Mouse (Mus musculus): Measurements from ENCODE around the gene Cst12. TPM values are rescaled to one million over a fixed set of nuclear protein-coding genes. Genes with fewer than 3 reads are reported as not detected.
"Not testable (repeated sequence)": the region's sequence is repeated elsewhere in the genome, so short reads cannot be mapped to it uniquely, and the experiment has no call there.

Gene Cst12
- not detected in 2 replicates for polyA plus RNA-seq (2015; fragmentation: Nextera tagmentation; extraction: Ambion mirVana)

DNA sequence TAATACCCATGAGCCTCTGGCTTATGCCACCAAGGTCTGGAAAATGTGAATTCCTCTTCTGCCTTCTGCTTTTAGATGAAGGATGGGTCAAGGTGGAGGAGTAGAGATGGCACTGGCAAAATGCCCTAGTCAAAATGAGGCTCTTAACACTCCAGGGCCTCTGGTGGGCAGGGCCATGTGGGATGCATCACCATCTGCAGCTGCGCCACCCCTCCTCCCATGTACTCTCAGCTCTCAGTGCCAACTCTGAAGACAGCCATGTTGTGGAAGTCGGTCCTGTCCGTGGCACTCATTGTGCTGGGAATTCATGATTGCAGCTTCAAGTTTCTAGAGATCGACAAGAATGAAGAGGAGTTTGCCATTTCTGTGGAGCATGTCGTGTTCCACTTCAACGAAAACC is at the start of gene Cst12:
Gene Cst12 (plus strand): TSS at position 220 of the 400 bp plus-strand sequence.
- H3K9ac ChIP-seq = no peak within 1 kb of the TSS
- no peak for ATAC-seq (ENCODE audit: insufficient number of reproducible peaks, low FRiP score, low TSS enrichment, low read depth)

DNA sequence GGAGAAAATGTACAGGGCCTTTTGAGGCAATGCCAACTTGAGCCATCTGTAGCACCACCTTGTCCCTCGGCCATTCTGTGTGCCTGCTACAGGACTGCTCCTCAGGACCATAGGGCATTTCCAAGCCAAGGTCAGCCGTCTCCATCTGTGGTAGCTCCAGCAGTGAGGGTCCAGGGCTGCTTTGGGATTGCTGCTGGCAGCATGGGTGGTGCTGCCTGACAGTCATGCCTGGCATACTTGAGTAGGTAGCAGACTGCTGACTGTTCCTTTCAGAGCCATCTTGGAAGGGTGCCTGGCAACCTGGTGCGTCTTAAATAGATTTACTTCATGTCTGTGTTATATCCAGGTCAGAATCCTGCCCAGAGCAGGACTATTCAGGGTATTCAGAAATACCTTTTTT is 46.2 kb upstream of the Cst12 start:
- Histone ChIP-seq H3K27me3 (no peaks in the 10 kb centered on the region), H3K36me3 (no peaks in the 10 kb centered on the region), H3K9me3 (no peaks in the 10 kb centered on the region), H3K27ac (no peak overlapping the region), H3K4me1 (no peaks in the 10 kb centered on the region), H3K4me3 (no peak overlapping the region), H3K9ac (no peak overlapping the region), H3K4me2 (no peak overlapping the region)
- WGBS = 62% methylated on average over 3 of the region's 3 CpGs
- no peak for ATAC-seq (ENCODE audit: insufficient number of reproducible peaks, low FRiP score, low TSS enrichment, low read depth)

More for the DNA sequence above, at the start of gene Cst12:
- Histone ChIP-seq H3K4me3 (no peak within 1 kb of the TSS), H3K27ac (no peak within 1 kb of the TSS), H3K9me3 (no peaks in the 10 kb centered on the region), H3K4me2 (no peak within 1 kb of the TSS), H3K27me3 (no peaks in the 10 kb centered on the region), H3K4me1 (no peaks in the 10 kb centered on the region), H3K36me3 (no peaks in the 10 kb centered on the region)
- 93% methylated on average over 6 of the region's 6 CpGs for WGBS

DNA sequence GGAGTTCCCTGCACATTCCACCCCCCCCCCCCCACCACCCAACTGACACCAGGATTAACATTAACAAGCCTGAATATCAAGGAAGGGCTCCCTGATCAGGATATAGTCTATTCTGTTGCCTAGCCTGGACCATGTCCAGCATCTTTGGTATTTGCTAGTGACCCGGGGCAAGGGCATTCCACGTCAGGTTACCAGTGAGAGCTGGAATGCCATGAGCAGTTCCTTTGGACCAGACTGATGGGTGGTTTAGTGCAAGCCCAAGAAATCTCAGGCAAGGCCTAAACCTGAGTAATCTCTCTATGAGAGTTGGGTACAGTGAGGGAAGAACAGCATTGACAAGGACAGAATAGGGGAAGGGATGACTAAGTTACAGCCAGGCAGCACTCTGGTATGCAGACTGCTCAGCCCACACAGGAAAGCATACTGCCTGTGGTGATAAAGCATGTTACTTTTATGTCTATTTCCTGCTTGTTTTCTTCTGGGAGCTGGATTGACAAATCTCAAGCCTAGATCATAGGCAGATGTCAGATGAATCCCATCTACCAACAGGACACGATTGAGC is 45.2 kb upstream of the Cst12 start:
- no peaks in the 10 kb centered on the region for H3K9me3 ChIP-seq
- no peaks in the 10 kb centered on the region for H3K36me3 ChIP-seq
- H3K27ac ChIP-seq = no peak overlapping the region
- H3K4me3 ChIP-seq = no peak overlapping the region
- no peak for ATAC-seq (ENCODE audit: insufficient number of reproducible peaks, low FRiP score, low TSS enrichment, low read depth)
- no peak overlapping the region for H3K9ac ChIP-seq
- 74% methylated on average over 3 of the region's 3 CpGs for WGBS
- H3K27me3 ChIP-seq = no peaks in the 10 kb centered on the region
- H3K4me2 ChIP-seq = no peak overlapping the region
- H3K4me1 ChIP-seq = no peaks in the 10 kb centered on the region

DNA sequence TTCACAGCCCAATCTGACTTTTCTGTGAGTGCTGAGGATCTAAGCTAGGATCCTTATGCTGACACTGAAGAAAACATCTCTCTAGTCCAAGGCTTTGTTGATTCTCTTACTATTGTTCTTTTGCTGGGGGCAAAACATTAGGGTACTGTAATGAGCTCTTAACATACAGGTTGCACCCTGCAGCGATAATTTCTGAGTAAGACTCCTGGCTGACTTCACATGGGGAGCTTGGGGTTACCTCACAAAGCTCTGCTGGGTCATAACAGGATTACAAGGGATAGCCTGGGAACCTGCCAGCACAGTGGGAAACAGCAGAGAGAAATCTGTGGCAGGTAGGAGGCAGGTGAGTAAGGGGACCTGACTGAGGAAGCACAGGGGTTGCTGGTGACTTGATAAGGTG is 39.1 kb upstream of the Cst12 start, which contains the start of gene Cstl1:
Gene Cstl1 (plus strand): TSS at position 301 of the 400 bp plus-strand sequence.
- 64% methylated on average over 1 of the region's 1 CpGs for WGBS
- no peaks in the 10 kb centered on the region for H3K27me3 ChIP-seq
- ATAC-seq (ENCODE audit: insufficient number of reproducible peaks, low FRiP score, low TSS enrichment, low read depth) = no peak
- H3K4me3 ChIP-seq = no peak within 1 kb of the TSS
- H3K4me2 ChIP-seq = no peak within 1 kb of the TSS
- H3K36me3 ChIP-seq = no peaks in the 10 kb centered on the region
- H3K27ac ChIP-seq = no peak within 1 kb of the TSS
- no peak within 1 kb of the TSS for H3K9ac ChIP-seq
- no peaks in the 10 kb centered on the region for H3K9me3 ChIP-seq
- H3K4me1 ChIP-seq = no peaks in the 10 kb centered on the region

DNA sequence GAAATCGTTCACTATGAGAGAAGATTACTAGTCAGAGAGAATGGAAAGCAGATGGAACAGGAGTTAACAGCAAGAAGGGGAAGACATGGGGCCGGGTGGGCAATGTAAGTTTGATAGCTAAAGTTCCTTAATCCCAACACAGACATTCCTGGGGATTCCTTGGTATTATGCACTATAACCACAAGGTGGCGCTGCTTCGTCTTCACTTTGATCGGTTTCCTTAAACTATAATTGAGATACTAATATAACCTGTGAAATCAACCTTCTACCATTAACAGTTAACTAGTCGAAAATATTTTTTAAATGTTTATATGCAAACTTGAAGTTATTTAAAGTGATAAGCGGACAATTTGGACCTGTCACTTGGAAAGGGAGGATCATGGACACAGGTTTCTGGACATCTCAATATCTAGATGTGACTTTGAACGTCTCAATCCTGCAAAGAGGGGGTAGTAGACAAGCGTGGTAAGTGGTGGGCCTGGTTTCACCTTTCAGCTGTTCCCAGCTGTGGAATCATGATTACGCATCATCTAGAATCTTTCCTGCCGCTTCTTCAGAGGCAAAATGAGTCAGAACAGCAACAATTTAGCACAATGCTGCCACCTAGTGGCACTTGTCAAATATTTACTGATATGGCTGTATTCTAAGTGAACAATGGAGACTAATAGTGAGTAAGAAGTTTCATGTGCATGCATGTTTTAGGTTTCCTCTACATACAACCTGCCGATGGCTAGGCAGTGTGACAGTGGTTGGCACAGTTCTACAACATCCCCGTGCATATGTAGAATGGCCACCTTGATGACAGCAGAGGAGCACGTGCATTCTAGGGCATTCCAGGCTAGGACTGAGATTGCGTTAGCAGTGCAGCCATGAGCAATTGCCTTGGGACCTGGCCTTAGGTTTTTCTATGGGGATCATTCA is 37.0 kb upstream of the Cst12 start:
- Histone ChIP-seq H3K9me3 (no peaks in the 10 kb centered on the region), H3K4me2 (peak overlapping the region; percentile 48), H3K4me3 (peak overlapping the region; percentile 26), H3K9ac (no peak overlapping the region), H3K36me3 (no peaks in the 10 kb centered on the region), H3K27ac (no peak overlapping the region), H3K27me3 (no peaks in the 10 kb centered on the region), H3K4me1 (no peaks in the 10 kb centered on the region)
- 17% methylated on average over 15 of the region's 15 CpGs for WGBS
- ATAC-seq (ENCODE audit: insufficient number of reproducible peaks, low FRiP score, low TSS enrichment, low read depth) = no peak

DNA sequence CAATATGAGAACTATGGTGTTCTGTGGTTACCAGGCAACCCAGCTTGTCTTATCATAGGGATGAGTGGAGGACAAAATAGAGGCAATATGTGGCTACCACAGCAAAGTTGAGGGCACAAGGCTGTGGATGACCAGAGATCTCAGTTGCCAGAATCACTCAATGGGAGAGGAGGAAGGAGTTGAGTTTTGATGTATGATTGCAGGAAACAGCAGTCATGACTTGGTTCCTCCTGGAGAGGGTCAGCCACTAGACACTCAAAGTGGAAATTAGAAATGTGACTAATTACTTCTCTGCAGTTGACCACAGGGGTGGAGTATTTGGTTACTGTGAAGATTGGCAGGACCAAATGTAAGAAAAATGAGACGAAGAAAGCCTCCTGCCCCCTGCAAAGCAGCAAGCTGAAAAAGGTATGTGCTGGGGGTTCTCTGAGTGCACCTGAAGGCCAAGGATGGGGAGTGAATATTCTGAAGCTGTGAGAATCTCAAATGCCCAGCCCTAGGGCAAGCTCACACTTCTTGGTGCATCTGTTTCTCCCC is 34.8 kb upstream of the Cst12 start:
- no peaks in the 10 kb centered on the region for H3K9me3 ChIP-seq
- no peak overlapping the region for H3K9ac ChIP-seq
- no peaks in the 10 kb centered on the region for H3K4me1 ChIP-seq
- H3K4me2 ChIP-seq = no peak overlapping the region
- WGBS = 47% methylated on average over 1 of the region's 1 CpGs
- ATAC-seq (ENCODE audit: insufficient number of reproducible peaks, low FRiP score, low TSS enrichment, low read depth) = no peak
- H3K27ac ChIP-seq = no peak overlapping the region
- H3K36me3 ChIP-seq = no peaks in the 10 kb centered on the region
- H3K4me3 ChIP-seq = no peak overlapping the region
- no peaks in the 10 kb centered on the region for H3K27me3 ChIP-seq

DNA sequence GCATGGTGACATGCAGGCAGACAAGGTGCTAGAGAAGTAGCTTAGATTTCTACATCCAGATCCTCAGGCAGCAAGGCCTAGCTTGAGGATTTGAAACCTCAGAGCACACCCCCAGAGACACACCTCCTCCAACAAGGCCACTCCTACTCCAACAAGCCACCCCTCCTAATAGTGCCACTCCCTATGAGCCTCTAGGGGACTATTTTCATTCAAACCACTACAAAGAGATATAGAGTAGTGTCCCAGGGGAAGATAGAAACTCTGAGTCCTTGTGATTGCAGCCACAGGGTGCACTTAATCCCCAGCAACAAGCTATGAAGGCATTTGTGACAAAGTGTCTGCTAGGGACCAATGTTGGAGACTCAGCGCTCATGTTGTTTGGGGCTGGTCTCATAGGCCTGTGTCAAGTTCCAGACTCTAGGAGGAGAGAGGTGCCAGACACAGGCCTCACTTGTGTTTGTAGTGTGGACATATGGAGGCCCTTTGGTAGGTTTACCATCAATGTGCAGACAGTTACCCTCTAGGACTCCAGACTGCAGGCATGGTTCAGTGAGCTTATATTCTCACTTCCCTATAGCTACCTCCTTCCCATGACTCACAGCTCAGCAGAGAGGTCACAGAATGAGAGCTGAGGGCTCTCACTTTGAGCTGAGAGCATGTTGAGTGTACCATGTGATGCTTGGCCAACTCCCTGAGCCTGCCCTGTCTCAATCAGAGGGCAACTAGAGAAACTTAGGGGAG is 25.3 kb upstream of the Cst12 start:
- Histone ChIP-seq H3K9me3 (no peaks in the 10 kb centered on the region), H3K4me2 (no peak overlapping the region), H3K27me3 (no peaks in the 10 kb centered on the region), H3K27ac (no peak overlapping the region), H3K4me1 (no peaks in the 10 kb centered on the region), H3K36me3 (no peaks in the 10 kb centered on the region), H3K4me3 (no peak overlapping the region), H3K9ac (no peak overlapping the region)
- WGBS = 92% methylated on average over 1 of the region's 1 CpGs
- no peak for ATAC-seq (ENCODE audit: insufficient number of reproducible peaks, low FRiP score, low TSS enrichment, low read depth)

DNA sequence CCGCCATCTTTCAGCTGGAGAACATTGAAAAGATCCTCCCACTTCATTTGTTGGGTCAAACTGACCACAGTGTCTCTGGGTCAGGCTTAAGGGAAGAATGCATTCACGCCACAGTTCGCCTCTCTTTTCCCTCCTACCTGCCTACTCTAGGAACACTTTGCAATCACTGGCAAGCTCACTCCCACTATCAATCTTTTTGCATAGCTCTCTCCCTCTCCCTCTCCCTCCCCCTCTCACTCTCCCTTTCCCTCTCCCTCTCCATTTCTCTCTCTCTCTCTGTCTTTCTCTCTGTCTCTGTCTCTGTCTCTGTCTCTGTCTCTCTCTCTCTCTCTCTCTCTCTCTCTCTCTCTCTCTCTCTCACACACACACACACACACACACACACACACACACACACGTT is 17.8 kb upstream of the Cst12 start, which contains the start of gene Cst11:
Gene Cst11 (minus strand): TSS at position 101 of the 400 bp plus-strand sequence.
- not testable (repeated sequence) for H3K27me3 ChIP-seq; H3K36me3 ChIP-seq; H3K9ac ChIP-seq; H3K4me1 ChIP-seq; ATAC-seq (ENCODE audit: insufficient number of reproducible peaks, low FRiP score, low TSS enrichment, low read depth); H3K4me3 ChIP-seq; H3K27ac ChIP-seq; H3K9me3 ChIP-seq; H3K4me2 ChIP-seq
- 84% methylated on average over 4 of the region's 4 CpGs for WGBS

DNA sequence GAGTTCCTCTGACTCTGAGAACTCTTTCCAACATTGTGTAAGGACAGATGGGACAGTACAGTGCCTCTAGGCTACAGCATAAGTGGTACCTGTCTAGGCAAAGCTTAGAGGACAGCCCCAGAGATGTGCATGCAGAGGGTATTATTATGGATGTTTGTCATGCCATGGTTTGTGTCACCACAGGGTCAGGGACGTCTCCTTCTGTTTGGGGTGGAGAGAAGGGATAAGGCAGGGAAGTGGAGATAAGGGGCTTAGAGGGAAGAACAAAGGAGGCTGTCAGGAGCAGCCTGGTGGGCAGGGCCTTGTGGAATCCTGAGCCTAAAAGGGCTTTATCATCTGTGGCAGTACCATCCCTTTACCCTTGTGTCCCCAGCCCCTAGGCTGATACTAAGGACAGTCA is 7.5 kb upstream of the Cst12 start, which contains the start of gene 8030411F24Rik:
Gene 8030411F24Rik (plus strand): TSS at position 301 of the 400 bp plus-strand sequence.
- 26% methylated on average over 1 of the region's 1 CpGs for WGBS
- H3K4me3 ChIP-seq = no peak within 1 kb of the TSS

DNA sequence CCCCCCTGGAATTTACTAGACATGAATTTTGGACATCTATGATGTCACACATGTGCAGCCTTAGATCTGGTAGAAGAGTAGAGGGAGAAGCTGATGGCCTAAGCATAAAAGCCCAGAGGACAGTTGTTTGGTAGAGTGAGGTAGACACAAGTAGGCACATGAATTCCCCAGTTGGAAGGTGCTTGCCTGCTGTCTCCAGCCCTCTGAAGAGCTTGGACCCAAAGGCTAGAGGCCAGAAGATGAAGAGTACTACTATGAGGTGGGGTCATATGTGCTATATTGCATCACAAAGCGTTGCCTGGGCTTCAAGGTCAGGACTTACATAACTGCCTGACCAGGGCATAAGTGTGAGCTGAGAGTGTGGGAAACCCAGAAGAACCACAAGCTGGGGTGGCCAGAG is 9.3 kb downstream of the Cst12 start, which contains the start of gene Cst8:
Gene Cst8 (plus strand): TSS at position 301 of the 400 bp plus-strand sequence.
- H3K9ac ChIP-seq = no peak within 1 kb of the TSS
- no peaks in the 10 kb centered on the region for H3K9me3 ChIP-seq
- no peaks in the 10 kb centered on the region for H3K27me3 ChIP-seq
- H3K27ac ChIP-seq = no peak within 1 kb of the TSS
- no peaks in the 10 kb centered on the region for H3K36me3 ChIP-seq
- H3K4me2 ChIP-seq = no peak within 1 kb of the TSS
- H3K4me3 ChIP-seq = no peak within 1 kb of the TSS
- ATAC-seq (ENCODE audit: insufficient number of reproducible peaks, low FRiP score, low TSS enrichment, low read depth) = no peak
- 83% methylated on average over 1 of the region's 1 CpGs for WGBS
- H3K4me1 ChIP-seq = no peaks in the 10 kb centered on the region

More for the DNA sequence above, 7.5 kb upstream of the Cst12 start, which contains the start of gene 8030411F24Rik:
- Histone ChIP-seq H3K4me2 (no peak within 1 kb of the TSS), H3K9me3 (no peaks in the 10 kb centered on the region), H3K27me3 (no peaks in the 10 kb centered on the region), H3K27ac (no peak within 1 kb of the TSS), H3K4me1 (no peaks in the 10 kb centered on the region), H3K9ac (no peak within 1 kb of the TSS), H3K36me3 (no peaks in the 10 kb centered on the region)
- no peak for ATAC-seq (ENCODE audit: insufficient number of reproducible peaks, low FRiP score, low TSS enrichment, low read depth)

DNA sequence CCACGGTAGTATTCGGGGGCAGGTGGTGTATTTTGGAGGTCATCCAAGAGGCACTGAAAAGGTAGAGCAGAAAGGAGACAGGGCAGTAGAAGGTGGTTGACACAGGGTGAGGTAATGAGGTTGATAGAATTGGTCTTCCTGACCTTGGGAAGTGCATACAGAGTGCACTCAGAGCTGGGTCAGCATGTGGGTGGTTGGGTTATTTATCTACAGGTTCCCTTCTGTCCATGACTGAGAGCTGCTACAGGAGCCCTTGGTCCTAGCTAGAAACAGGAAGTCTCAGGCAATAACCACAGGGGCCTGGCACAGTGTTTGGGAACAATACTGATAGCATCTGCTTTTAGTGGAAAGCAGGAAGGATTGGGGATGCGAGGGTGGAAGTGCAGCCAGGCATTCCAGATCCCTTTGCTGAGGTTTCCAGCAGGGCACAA is 12.3 kb downstream of the Cst12 start:
- Histone ChIP-seq H3K27me3 (no peaks in the 10 kb centered on the region), H3K9ac (no peak overlapping the region), H3K36me3 (no peaks in the 10 kb centered on the region), H3K27ac (no peak overlapping the region), H3K9me3 (no peaks in the 10 kb centered on the region), H3K4me1 (no peaks in the 10 kb centered on the region), H3K4me2 (no peak overlapping the region), H3K4me3 (no peak overlapping the region)
- ATAC-seq (ENCODE audit: insufficient number of reproducible peaks, low FRiP score, low TSS enrichment, low read depth) = no peak
- 37% methylated on average over 3 of the region's 3 CpGs for WGBS

Measured in limb, embryonic 15.5 days (tissue).